ENCODE assay signal across 22 mouse cellular contexts in genomic region chr4:59610411-59610810, GRCm38 (mm10). TPM values are rescaled to one million over a fixed set of nuclear protein-coding genes. Genes with fewer than 3 reads are reported as not detected.
DNase-seq lines count a peak whose midpoint lies in the region; ATAC-seq and TF ChIP-seq lines count a peak whose summit lies in the region.
"Had no signal": no experiment of that assay in that cellular context is flagged by ENCODE, and none has a peak within 500 bp of the region (broad histone marks: within the 10 kb centered on the region; RNA-seq: fewer than 3 reads in every experiment).

No protein-coding gene starts in this region.

- TF ChIP-seq POLR2A in CH12.LX (IDR thresholded peaks at IDR 0.05; ENCODE audit: low read depth, low read length) = no peak
- TF ChIP-seq POLR2A in myocyte (IDR thresholded peaks at IDR 0.05; ENCODE audit: insufficient read length, low read depth) = no peak

- ATAC-seq in stomach, embryonic 15.5 days (ENCODE audit: insufficient read depth, low FRiP score, low read depth) = no peak
- no peak for ATAC-seq in stomach, postnatal 0 days (ENCODE audit: low FRiP score, low TSS enrichment)
- ATAC-seq in intestine, embryonic 15.5 days = no peak
- ATAC-seq: CD4-positive, CD25-positive, alpha-beta regulatory T cell, adult 4 months; forebrain, embryonic 16.5 days had no signal

- H3ac ChIP-seq in myocyte (ENCODE audit: control insufficient read depth, insufficient read length) = no peak overlapping the region

- H3K27ac ChIP-seq in stomach, embryonic 15.5 days = peak overlapping the region; percentile 57; the same call in 1 of the 2 replicates
- H3K27ac ChIP-seq in stomach, postnatal 0 days (replicated peaks) = no peak overlapping the region
- no peak overlapping the region for H3K27ac ChIP-seq in CH12.LX (ENCODE audit: insufficient read depth, low read depth)
- no peak overlapping the region for H3K27ac ChIP-seq in intestine, embryonic 15.5 days
- H3K27ac ChIP-seq: embryonic facial prominence, embryonic 12.5 days; forebrain, embryonic 12.5 days; hindbrain, embryonic 15.5 days had no signal

- DNase-seq in heart, adult 11 months = peak; percentile 49
- no peak for DNase-seq in heart, postnatal 10 days
- no peak for DNase-seq in stomach, postnatal 0 days (ENCODE audit: low spot score)
- no peak for DNase-seq in CH12.LX (ENCODE audit: extremely low read depth)
- no peak for DNase-seq in right cerebral cortex, adult 2 months (ENCODE audit: low spot score in 2 of 2)
- DNase-seq: adrenal gland, adult 2 months; adrenal gland, postnatal 36 days; cerebellum, adult 11 months; cerebellum, adult 8-10 months; cerebellum, postnatal 14 days; embryo, embryonic 11 days; gastrocnemius, postnatal 14 days; heart, postnatal 36 days had no signal

- no peak overlapping the region for H3K4me3 ChIP-seq in stomach, embryonic 15.5 days (replicated peaks)
- no peak overlapping the region for H3K4me3 ChIP-seq in stomach, postnatal 0 days (ENCODE audit: low read depth, low read length)
- no peak overlapping the region for H3K4me3 ChIP-seq in CH12.LX (replicated peaks in 1 of 3; ENCODE audit: low read depth in 2 of 3, low read length in 2 of 3, poor library complexity in 1 of 3)
- no peak overlapping the region for H3K4me3 ChIP-seq in myocyte
- no peak overlapping the region for H3K4me3 ChIP-seq in intestine, embryonic 15.5 days (replicated peaks)
- H3K4me3 ChIP-seq: embryonic facial prominence, embryonic 12.5 days; forebrain, embryonic 12.5 days; heart, embryonic 12.5 days; hindbrain, embryonic 15.5 days had no signal

- in situ Hi-C loops in CH12.LX (cut with MboI; ENCODE audit: low pct_ligation_motif_present, low pct_unique_long_range_greater_than_20kb, low sequenced_read_pairs) = loop anchor here (25.0 kb wide), 1 partner anchor 152 kb away; no protein-coding TSS in a partner anchor

- H3K9ac ChIP-seq in stomach, embryonic 15.5 days = no peak overlapping the region
- no peak overlapping the region for H3K9ac ChIP-seq in stomach, postnatal 0 days (ENCODE audit: low read length)
- no peak overlapping the region for H3K9ac ChIP-seq in CH12.LX (ENCODE audit: insufficient read depth, low read depth)
- no peak overlapping the region for H3K9ac ChIP-seq in intestine, embryonic 15.5 days
- H3K9ac ChIP-seq: embryonic facial prominence, embryonic 12.5 days; forebrain, embryonic 12.5 days; heart, embryonic 12.5 days; hindbrain, embryonic 15.5 days had no signal

- no peak for TF ChIP-seq CTCF in stomach, postnatal 0 days (IDR thresholded peaks at IDR 0.05; ENCODE audit: low read depth)
- no peak for TF ChIP-seq CTCF in CH12.LX (conservative IDR thresholded peaks at IDR 0.05 in 1 of 2, IDR thresholded peaks at IDR 0.05 in 1 of 2; ENCODE audit: low read depth in 2 of 2, low read length in 2 of 2)

- no peaks in the 10 kb centered on the region for H3K9me3 ChIP-seq in stomach, embryonic 15.5 days
- no peaks in the 10 kb centered on the region for H3K9me3 ChIP-seq in stomach, postnatal 0 days (ENCODE audit: control insufficient read depth, low read length)
- H3K9me3 ChIP-seq in CH12.LX (replicated peaks; ENCODE audit: low read length) = peaks cover 2% of the 10 kb centered on the region
- H3K9me3 ChIP-seq in intestine, embryonic 15.5 days = no peaks in the 10 kb centered on the region
- H3K9me3 ChIP-seq: embryonic facial prominence, embryonic 12.5 days; forebrain, embryonic 12.5 days; heart, embryonic 12.5 days; hindbrain, embryonic 15.5 days had no signal

- TF ChIP-seq RAD21 in CH12.LX (IDR thresholded peaks at IDR 0.05; ENCODE audit: low read depth, low read length) = no peak

- H3K4me1 ChIP-seq in stomach, embryonic 15.5 days = 0 out of 2 replicates have a peak, but pooled peaks cover 4% of the 10 kb centered on the region
- no peaks in the 10 kb centered on the region for H3K4me1 ChIP-seq in stomach, postnatal 0 days (replicated peaks; ENCODE audit: control insufficient read depth, insufficient read depth)
- no peaks in the 10 kb centered on the region for H3K4me1 ChIP-seq in CH12.LX (ENCODE audit: control insufficient read depth in 1 of 2, insufficient read depth in 2 of 2)
- no peaks in the 10 kb centered on the region for H3K4me1 ChIP-seq in intestine, embryonic 15.5 days (replicated peaks)
- H3K4me1 ChIP-seq: embryonic facial prominence, embryonic 12.5 days; forebrain, embryonic 12.5 days; heart, embryonic 12.5 days; hindbrain, embryonic 15.5 days had no signal

- dilution Hi-C loops in CH12.LX (cut with MboI; ENCODE audit: extremely low pct_ligation_motif_present, extremely low pct_unique_long_range_greater_than_20kb, low sequenced_read_pairs) = no loop called here

- whole genome bisulfite sequencing in stomach, embryonic 15.5 days = 59% methylated on average over 3 of the region's 3 CpGs
- 53% methylated on average over 3 of the region's 3 CpGs for WGBS in stomach, postnatal 0 days
- whole genome bisulfite sequencing in intestine, embryonic 15.5 days = 74% methylated on average over 3 of the region's 3 CpGs

- H3K79me2 ChIP-seq in CH12.LX (replicated peaks; ENCODE audit: control insufficient read depth, extremely low read depth, insufficient read depth, poor library complexity, severe bottlenecking) = no peaks in the 10 kb centered on the region
- H3K79me2 ChIP-seq in myocyte (ENCODE audit: control insufficient read depth, insufficient read depth) = no peaks in the 10 kb centered on the region

- H3K36me3 ChIP-seq in stomach, embryonic 15.5 days = no peaks in the 10 kb centered on the region
- no peaks in the 10 kb centered on the region for H3K36me3 ChIP-seq in stomach, postnatal 0 days (ENCODE audit: control insufficient read depth, insufficient read depth, low read length)
- peaks cover 0 to 8% of the 10 kb centered on the region in 2 experiments for H3K36me3 ChIP-seq in CH12.LX (replicated peaks in 1 of 2; ENCODE audit: control insufficient read depth in 1 of 2, insufficient read depth in 1 of 2, low read length in 1 of 2)
- H3K36me3 ChIP-seq in myocyte (ENCODE audit: control insufficient read depth, insufficient read depth) = no peaks in the 10 kb centered on the region
- H3K36me3 ChIP-seq in intestine, embryonic 15.5 days = no peaks in the 10 kb centered on the region
- H3K36me3 ChIP-seq: heart, embryonic 12.5 days had no signal

- no peak overlapping the region for H3K4me2 ChIP-seq in stomach, embryonic 15.5 days
- H3K4me2 ChIP-seq in stomach, postnatal 0 days (replicated peaks; ENCODE audit: low read depth) = no peak overlapping the region
- H3K4me2 ChIP-seq in CH12.LX (ENCODE audit: insufficient read depth, low read depth, poor library complexity, severe bottlenecking) (no peak overlapping the region), myocyte (ENCODE audit: low read depth) (no peak overlapping the region)
- no peak overlapping the region for H3K4me2 ChIP-seq in intestine, embryonic 15.5 days (replicated peaks)
- H3K4me2 ChIP-seq: embryonic facial prominence, embryonic 12.5 days; forebrain, embryonic 12.5 days; heart, embryonic 12.5 days; hindbrain, embryonic 15.5 days had no signal

- H3K27me3 ChIP-seq in stomach, embryonic 15.5 days (replicated peaks) = no peaks in the 10 kb centered on the region
- H3K27me3 ChIP-seq in stomach, postnatal 0 days (ENCODE audit: control insufficient read depth, insufficient read depth, low read length) = no peaks in the 10 kb centered on the region
- H3K27me3 ChIP-seq in CH12.LX (replicated peaks) (no peaks in the 10 kb centered on the region), myocyte (ENCODE audit: control insufficient read depth, insufficient read depth, insufficient read length) (no peaks in the 10 kb centered on the region)
- H3K27me3 ChIP-seq in intestine, embryonic 15.5 days (replicated peaks) = no peaks in the 10 kb centered on the region
- H3K27me3 ChIP-seq: embryonic facial prominence, embryonic 12.5 days; forebrain, embryonic 12.5 days; heart, embryonic 12.5 days; hindbrain, embryonic 15.5 days had no signal

- TF ChIP-seq EP300 in stomach, postnatal 0 days (optimal IDR thresholded peaks at IDR 0.05) = no peak
- no peak for TF ChIP-seq EP300 in CH12.LX (IDR thresholded peaks at IDR 0.05; ENCODE audit: low read length)

- intact Hi-C loops in heart, postnatal 10 days (cut with DNase I) = no loop called here

TF ChIP-seq in CH12.LX, 34 proteins besides CTCF, POLR2A, EP300 and RAD21:
- TF ChIP-seq TCF12 (IDR thresholded peaks at IDR 0.05; ENCODE audit: low read depth, low read length) (peak; percentile 76), E2F4 (IDR thresholded peaks at IDR 0.05; ENCODE audit: insufficient replicate concordance, low read depth, low read length) (no peak), NELFE (IDR thresholded peaks at IDR 0.05; ENCODE audit: low read depth, low read length) (no peak)
TF ChIP-seq in CH12.LX: peak in this region for 1.

TF ChIP-seq in myocyte, 11 proteins besides CTCF, POLR2A, EP300 and RAD21 (continues in another document):
- TF ChIP-seq E2F4 (IDR thresholded peaks at IDR 0.05; ENCODE audit: insufficient read depth) = no peak
- no peak for TF ChIP-seq POLR2AphosphoS2 (IDR thresholded peaks at IDR 0.05; ENCODE audit: insufficient read length, low read depth)
- peak; percentile 60 for TF ChIP-seq TCF3 (IDR thresholded peaks at IDR 0.05; ENCODE audit: insufficient read length, low read depth)
- peak in 2 of 3 experiments; percentile 51 to 74 for TF ChIP-seq MYOG (IDR thresholded peaks at IDR 0.05; ENCODE audit: control insufficient read depth in 1 of 3, insufficient read depth in 1 of 3, insufficient read length in 2 of 3, low read depth in 2 of 3)
- TF ChIP-seq CEBPB (IDR thresholded peaks at IDR 0.05; ENCODE audit: insufficient read depth, poor library complexity, severe bottlenecking) = no peak
- TF ChIP-seq MAX (IDR thresholded peaks at IDR 0.05; ENCODE audit: low read depth) = no peak

RNA-seq across cellular contexts. Expression of gene E130308A19Rik, which starts 15.6 kb away (rescaled TPM):
- total RNA-seq in heart, postnatal 10 days (2021) = 10 to 100 TPM; 10.8 to 11.3 TPM
- 17.7 and 20.4 TPM in 2 replicates for polyA plus RNA-seq in stomach, embryonic 15.5 days (2015; fragmentation: Nextera tagmentation; extraction: Ambion mirVana)
- polyA plus RNA-seq in stomach, postnatal 0 days (2015; fragmentation: Nextera tagmentation; extraction: Ambion mirVana) = 8.3 and 10.2 TPM in 2 replicates
- total RNA-seq in CH12.LX (2012; rRNA removed) (2.4 and 3.4 TPM in 2 replicates), CH12.LX (2014; rRNA removed) (2.3 and 2.4 TPM in 2 replicates)
- polyA plus RNA-seq in CH12.LX (2012; ENCODE audit: insufficient read length, low read depth) (2.3 and 3.1 TPM in 2 replicates), myocyte (2012; fragmentation: generic; extraction: Trizol) (3.0 TPM)
- polyA plus RNA-seq in intestine, embryonic 15.5 days (2015; fragmentation: Nextera tagmentation; extraction: Ambion mirVana) = 14.7 and 15.1 TPM in 2 replicates

RNA-seq across cellular contexts. Expression of gene Hsdl2, which starts 29.0 kb away (rescaled TPM):
- 100 to 1,000 TPM; 253 to 276 TPM for total RNA-seq in heart, postnatal 10 days (2021)
- polyA plus RNA-seq in stomach, embryonic 15.5 days (2015; fragmentation: Nextera tagmentation; extraction: Ambion mirVana) = 21.9 and 23.8 TPM in 2 replicates
- polyA plus RNA-seq in stomach, postnatal 0 days (2015; fragmentation: Nextera tagmentation; extraction: Ambion mirVana) = 47.8 and 49.4 TPM in 2 replicates
- total RNA-seq in CH12.LX (2012; rRNA removed) (6.8 and 7.0 TPM in 2 replicates), CH12.LX (2014; rRNA removed) (9.7 and 11.1 TPM in 2 replicates)
- polyA plus RNA-seq in CH12.LX (2012; ENCODE audit: insufficient read length, low read depth) (9.3 and 10.4 TPM in 2 replicates), myocyte (2012; fragmentation: generic; extraction: Trizol) (9.5 TPM)
- 17.6 and 20.2 TPM in 2 replicates for polyA plus RNA-seq in intestine, embryonic 15.5 days (2015; fragmentation: Nextera tagmentation; extraction: Ambion mirVana)
